Mouse (Mus musculus) C2C12 (cell line): Measurements from ENCODE around the gene Cic.

ENCODE experiments used
- CEBPB ChIP-seq: IDR thresholded peaks from one replicate; pipeline ENCODE4 v1.6.1; 2011; ENCODE audit warnings: low read depth, mild to moderate bottlenecking, control low read depth, moderate library complexity
- CTCF ChIP-seq: IDR thresholded peaks from one replicate; pipeline ENCODE4 v1.5.1; 2011; ENCODE audit not compliant: control insufficient read depth, insufficient read depth, insufficient read length
- FOSL1 ChIP-seq: IDR thresholded peaks from one replicate; pipeline ENCODE4 v1.8.0; 2011; ENCODE audit warnings: mild to moderate bottlenecking, low read length; ENCODE audit not compliant: poor library complexity, insufficient read depth, severe bottlenecking

DNA sequence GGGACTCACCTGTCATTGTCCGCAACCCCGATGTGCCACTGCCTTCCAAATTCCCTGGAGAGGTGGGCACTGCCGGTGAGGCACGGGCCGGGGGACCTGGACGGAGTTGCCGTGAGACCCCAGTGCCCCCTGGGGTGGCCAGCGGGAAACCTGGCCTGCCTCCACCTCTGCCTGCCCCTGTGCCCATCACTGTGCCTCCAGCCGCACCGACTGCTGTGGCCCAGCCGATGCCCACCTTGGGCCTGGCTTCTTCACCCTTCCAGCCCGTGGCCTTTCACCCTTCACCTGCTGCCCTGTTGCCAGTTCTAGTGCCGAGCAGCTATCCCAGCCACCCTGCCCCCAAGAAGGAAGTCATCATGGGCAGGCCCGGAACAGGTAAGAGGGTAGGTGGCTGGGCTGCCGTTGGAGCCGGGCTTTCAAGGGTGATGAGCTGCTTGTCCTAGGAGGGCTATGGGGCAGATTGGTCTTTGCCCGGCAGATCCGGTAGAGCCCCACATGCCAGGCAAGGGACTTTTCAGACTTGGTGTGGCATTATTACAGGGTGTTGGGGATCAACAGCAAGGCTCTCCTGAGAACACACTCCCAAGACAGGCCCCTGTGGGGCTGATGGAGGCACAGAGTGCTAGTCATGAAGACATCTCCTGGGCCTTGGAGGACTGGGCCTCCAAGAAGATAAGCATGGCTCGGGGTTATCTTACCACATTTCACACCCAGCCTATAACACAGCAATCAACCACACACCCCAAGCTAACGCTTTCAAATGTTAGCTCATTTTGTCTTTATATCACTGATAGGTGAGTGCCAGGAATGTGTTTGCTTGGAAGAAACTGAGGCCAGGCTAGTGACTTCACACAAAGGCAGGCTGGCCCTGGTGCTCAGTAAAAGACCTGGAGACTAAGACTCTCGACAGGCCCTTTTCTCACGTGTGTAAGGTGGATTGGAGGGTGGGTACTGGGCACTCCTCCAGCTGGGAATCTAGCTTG lies 6.0 kb downstream of the Cic start:
- TF ChIP-seq CTCF (no peak), FOSL1 (no peak), CEBPB (no peak)
